Mouse (Mus musculus): ENCODE measurements around the gene Nkx2-2.

DNA sequence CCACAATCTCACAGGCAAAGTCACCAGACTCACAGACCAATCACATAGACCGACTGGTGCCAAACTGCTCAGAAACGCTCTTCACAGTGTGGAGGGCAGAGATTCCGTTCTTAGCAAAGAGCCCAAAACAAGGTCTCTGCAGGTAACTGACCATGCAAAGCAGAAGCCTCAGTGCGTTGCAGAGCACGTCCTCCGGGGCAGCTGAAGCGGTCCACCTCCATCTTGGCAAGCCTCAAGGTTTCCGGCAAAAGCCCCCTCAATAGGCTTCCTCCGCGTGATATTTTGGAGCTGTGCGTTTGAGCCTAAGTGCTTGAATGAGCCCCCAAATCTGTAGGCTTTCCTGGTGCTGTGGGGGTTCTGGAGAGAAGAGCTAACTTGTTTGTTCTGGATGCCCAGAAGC is 18.7 kb downstream of the Nkx2-2 start:
- no peak for TF ChIP-seq KAT2A (IDR thresholded peaks at IDR 0.05; ENCODE audit: insufficient replicate concordance, low read length)
- no peak for TF ChIP-seq ZKSCAN1 (IDR thresholded peaks at IDR 0.05; ENCODE audit: borderline replicate concordance, low read depth, low read length)
- TF ChIP-seq CHD2 (IDR thresholded peaks at IDR 0.05; ENCODE audit: low read length), result no peak
- TF ChIP-seq EP300 (IDR thresholded peaks at IDR 0.05; ENCODE audit: low read length), result no peak
- TF ChIP-seq SMC3 (IDR thresholded peaks at IDR 0.05; ENCODE audit: low read depth, low read length), result no peak
- no peak for TF ChIP-seq CTCF (conservative IDR thresholded peaks at IDR 0.05 in 1 of 2, IDR thresholded peaks at IDR 0.05 in 1 of 2; ENCODE audit: low read depth in 2 of 2, low read length in 2 of 2)
- TF ChIP-seq ZC3H11A (IDR thresholded peaks at IDR 0.05; ENCODE audit: low read depth, low read length), result no peak
- no peak for TF ChIP-seq MAX (IDR thresholded peaks at IDR 0.05; ENCODE audit: low read length)
- no peak for TF ChIP-seq SIN3A (IDR thresholded peaks at IDR 0.05; ENCODE audit: low read length)
- no peak for TF ChIP-seq USF1 (IDR thresholded peaks at IDR 0.05; ENCODE audit: low read depth, low read length)
- TF ChIP-seq JUND (conservative IDR thresholded peaks at IDR 0.05; ENCODE audit: low read depth, low read length), result no peak
